Mouse (Mus musculus): ENCODE data around the gene Pkn1.

Gene Pkn1

DNA sequence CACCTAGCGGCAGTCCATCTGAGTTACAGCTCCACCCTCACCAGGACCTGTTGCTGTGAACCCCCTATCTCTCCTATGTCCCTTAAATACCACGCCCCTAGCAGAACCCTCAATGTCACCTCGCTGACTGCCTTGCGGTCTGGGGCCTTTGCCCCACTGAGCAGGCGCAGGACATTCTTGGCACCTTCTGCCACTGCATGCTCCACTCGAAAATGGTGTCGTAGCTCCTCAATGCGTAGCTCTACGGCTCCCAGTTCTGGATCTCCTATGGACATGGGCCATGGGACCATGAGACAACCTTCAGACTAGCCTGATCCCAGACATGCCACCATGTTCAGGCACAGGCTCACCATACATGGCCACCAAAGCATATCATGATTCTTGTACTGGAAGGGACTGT, 14.5 kb downstream of the Pkn1 start:
- no peak for DNase-seq (ENCODE audit: low spot score)

DNA sequence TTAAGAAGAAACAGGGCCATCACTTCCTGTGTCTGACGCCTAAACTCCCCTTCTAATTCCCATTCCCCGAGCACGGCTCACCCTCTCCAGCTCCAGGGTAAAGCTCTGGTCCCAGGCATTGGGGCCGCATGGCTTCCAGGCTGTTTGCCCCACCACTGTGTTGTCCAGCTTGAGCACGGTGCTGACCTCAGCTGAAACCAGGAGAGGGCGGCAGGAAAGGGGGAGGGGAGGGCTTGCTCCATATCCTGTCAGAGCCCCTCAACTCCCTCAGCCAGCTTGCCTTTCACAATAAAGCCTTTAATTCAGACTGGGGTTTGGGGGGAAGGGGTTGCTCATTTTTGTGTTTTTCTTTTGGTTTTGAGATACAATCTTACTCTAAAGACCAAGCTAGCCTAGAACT, 17.9 kb downstream of the Pkn1 start:
- DNase-seq (ENCODE audit: low spot score) = no peak

DNA sequence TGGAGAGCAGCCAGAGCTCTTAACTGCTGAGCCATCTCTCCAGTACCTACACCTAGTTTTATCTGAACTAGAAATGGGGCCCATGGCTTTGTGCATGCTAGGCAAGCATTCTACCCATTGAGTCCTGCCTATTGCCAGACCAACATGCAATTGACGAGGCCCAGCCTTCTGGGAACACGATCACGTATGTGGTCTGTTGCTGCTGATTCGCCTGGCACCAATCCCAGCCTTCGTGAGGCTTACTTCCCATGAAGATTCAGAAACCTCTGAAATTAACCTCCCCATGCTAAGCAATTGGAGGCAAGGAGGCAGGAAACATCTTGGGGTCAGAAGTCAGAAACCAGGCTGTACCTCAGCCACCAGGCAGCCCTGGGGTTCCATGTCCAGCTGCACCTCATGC, 18.4 kb downstream of the Pkn1 start:
- DNase-seq (ENCODE audit: low spot score) = no peak

DNA sequence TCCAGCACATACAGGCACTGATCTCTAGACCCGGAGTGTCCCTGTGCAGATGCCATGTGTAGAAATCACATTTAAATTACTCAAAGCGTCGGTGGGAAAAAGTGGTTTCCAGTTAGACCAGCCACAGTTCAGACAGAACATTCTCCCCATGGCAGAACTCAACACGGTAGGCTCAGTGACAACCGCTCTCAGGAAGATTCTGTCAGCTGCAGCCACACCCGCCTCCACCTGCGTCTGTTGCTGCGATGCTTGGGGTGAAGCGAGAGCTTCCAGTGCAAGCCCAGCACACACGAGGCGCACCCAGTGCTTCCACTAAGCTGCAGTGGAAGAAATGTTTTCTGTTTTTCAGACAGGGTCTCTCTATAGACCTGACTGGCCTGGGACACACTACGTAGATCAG, 19.1 kb downstream of the Pkn1 start:
- no peak for DNase-seq (ENCODE audit: low spot score)

DNA sequence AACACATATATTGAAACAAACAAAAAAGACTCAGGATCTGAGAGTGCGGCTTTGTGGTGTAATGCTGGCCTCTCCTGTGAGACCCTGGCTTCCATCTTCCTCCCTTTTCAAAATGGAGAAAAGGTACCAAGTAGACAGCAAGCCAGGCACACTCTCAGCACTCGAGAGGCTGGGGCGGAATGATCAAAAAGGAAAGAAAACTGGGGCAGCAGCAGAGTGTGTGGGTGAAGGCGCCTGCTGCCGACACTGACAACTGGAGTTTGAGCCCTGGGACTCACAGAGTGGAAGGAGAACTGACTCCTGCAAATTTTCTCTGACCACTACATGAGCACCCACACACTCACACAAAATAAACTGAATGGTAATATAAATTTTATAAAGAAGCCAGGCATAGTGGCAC, 24.5 kb downstream of the Pkn1 start:
- DNase-seq (ENCODE audit: low spot score) = no peak

DNA sequence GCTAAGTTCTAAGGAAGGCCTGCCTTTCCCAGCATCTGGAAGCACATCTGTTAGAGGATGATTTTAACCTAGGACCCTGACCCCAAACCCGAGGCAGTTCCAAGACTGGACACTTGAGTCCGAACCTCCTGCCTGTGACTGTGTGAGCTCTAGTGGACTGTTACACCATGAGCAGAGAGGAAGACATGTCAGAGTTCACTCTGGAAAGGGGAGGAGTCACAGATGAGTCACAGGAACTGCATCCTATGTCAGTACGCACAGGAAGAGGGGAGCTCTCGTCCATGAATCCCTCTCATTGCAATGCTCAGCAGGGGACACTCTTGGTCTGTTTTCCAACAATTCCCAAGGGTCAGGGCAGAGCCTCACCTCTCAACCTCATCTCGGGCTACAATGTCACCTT, 26.0 kb downstream of the Pkn1 start:
- no peak for DNase-seq (ENCODE audit: low spot score)

DNA sequence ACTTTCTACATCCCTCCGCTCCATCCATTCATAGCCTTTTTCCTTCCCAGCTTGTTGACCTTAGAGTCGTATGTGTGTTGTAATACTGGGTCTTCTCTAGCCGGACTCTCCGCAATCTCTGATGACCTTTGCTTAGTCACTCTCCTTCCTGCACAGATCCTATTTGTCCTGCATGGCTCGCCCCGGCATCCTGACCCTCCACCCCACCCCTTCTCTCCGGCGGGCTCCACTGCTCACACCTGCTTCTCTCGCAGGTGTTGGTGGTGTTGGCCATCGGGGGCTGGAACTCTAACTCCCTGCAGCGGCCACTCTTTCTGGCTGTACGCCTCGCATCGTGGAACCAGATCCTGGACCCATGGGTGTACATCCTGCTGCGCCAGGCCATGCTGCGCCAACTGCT, 30.0 kb downstream of the Pkn1 start:
- DNase-seq (ENCODE audit: low spot score) = no peak

DNA sequence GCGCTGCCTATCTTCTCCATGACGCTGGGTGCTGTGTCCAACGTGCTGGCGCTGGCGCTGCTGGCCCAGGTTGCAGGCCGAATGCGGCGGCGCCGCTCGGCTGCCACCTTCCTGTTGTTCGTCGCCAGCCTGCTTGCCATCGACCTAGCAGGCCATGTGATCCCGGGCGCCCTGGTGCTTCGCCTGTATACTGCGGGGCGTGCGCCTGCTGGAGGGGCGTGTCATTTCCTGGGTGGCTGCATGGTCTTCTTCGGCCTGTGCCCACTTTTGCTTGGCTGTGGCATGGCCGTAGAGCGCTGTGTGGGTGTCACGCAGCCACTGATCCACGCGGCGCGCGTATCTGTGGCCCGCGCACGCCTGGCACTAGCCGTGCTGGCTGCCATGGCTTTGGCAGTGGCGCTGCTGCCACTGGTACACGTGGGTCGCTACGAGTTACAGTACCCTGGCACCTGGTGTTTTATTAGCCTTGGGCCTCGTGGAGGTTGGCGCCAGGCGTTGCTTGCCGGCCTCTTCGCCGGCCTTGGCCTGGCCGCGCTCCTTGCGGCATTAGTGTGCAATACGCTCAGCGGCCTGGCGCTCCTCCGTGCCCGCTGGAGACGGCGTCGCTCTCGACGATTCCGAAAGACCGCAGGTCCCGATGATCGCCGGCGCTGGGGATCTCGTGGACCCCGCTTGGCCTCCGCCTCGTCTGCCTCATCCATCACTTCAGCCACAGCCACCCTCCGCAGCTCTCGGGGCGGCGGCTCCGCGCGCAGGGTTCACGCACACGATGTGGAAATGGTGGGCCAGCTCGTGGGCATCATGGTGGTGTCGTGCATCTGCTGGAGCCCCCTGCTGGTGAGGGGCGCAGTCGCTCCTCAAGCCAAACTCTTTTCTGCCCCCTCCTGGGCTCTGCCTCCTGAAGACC, 30.7 kb downstream of the Pkn1 start:
- DNase-seq (ENCODE audit: low spot score) = peak; percentile 32

DNA sequence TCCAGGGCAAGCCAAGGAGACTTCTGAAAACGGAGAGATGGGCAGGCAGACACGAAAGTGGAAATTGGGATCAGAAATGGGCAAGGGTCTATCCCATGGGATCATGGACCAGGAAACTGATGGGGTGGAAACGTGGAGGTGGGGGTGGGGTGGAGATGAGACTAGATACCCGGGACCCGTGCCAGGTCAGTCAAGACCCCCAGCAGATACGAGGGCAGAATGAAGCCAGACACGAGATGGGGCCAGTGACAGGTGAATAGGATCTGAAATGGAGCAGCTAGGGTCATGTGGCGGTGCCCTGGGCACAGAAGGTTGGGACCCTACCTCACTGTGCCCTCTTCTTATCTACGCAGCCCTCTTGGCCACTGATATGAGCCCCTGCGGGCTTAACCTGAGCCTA, 31.5 kb downstream of the Pkn1 start:
- DNase-seq (ENCODE audit: low spot score) = no peak

DNA sequence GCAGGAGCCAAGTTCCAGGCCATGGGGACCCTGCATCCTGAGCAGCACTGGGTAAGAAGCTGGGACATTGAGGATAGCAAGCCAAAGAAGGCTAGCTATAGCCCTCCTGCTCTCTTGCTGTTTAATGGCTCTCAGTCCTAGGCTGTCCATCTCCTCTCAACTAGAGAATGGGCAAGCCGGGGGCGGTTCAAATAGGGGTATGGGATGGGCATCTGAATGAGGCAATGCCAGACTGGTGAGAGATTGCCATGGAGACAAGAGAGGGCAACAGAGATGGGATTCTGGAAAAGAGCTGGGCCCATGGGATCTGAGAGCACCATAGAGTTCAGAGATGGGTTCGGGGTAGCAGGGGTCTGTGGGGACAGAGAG, 32.1 kb downstream of the Pkn1 start:
- no peak for DNase-seq (ENCODE audit: low spot score)

DNA sequence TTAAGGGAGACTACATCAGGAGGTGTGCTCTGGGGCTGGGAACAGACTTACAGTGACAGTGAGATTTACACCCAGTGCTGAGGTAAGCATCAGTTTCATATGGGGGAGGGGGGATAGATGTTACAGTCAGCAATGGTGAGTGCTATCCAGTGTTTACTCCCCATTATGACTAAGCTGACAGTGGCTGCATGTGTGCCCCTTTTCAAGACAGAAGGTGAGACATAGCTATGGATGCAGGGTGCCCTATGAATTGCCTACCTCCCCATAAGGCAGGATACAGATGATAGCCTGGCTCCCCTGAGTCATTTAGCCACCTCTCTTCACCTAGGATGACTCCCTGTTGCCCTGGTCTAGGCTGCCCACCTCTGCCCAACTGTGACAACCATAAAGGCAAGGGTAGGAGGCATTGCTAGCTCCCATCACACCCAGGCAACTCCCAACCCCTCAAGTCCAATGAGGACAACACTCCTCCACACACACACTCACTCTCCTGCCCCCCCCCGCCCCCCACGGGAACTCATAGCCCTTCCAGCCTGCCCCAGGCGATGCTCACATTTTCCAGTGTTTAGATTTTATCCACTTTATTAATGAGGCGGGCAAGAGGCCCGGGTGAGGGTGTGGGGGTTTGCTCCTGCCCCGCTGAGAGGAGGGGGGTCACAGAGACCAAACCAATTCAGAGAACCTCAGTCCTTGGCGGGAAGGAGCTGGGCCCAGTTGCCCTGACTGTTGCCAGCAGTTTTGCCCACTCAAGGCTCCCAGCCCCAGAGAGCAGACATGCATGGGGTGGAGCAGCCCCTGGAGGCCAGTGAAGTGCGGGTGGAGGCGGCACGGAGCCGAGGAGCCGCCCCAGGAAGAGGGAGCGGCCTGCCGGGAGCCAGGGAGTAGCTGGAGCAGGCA, 32.8 kb downstream of the Pkn1 start, which contains the start of gene Ptger1:
Gene Ptger1, plus strand, starts transcription at position 710 of the 897 bp plus-strand sequence.
- no peak for DNase-seq (ENCODE audit: low spot score)

DNA sequence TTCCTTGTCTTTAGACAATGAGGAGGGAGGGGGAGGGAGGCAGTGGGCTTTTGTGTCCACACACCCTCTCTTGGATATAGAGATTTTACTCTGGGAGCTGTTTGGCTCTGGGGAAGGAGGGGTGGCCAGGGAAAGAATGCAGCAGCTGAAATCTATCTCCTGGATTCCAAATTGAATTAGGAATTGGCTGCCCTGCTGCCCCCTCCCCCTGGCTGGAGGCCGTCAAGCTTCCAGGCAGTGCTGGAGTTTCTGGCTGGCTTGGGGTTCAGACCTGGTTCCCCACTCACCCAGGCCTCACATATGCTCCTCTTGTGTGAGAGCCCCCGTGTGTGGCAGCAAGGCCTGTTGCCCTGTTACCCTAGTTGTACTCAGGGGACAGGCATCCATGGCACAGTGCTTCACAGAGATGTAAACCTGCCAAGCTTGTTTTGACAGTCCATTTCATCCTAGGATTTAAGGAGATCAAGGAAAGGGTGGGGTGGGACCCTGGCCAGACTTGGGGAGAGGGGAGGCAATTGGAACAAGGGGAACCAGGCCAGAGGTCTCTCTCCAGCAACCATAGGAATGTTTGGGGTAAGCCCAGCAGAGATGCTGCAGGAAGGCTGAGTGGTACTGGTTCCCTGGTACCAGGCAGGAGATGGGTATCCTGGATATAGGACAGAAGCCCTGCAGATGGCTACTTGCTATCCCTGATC, 33.9 kb downstream of the Pkn1 start:
- no peak for DNase-seq (ENCODE audit: low spot score)

DNA sequence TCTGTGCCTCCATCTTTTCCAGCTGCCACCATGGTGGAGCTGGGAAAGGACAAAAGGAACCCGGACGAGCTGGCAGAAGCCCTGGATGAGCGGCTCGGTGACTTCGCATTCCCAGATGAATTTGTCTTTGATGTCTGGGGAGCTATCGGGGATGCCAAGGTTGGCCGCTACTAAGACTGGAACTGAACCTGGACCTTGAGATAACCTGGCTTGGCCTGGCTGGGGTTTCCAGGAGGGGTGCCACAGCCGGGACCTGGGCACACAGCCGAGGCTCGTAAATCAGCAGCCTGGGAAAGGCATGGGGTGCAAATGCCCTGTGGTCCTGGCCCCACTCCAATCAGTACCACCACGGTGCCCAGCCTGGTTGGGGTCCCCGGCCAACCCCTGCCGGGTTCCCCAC, 34.9 kb downstream of the Pkn1 start:
- DNase-seq (ENCODE audit: low spot score) = no peak

DNA sequence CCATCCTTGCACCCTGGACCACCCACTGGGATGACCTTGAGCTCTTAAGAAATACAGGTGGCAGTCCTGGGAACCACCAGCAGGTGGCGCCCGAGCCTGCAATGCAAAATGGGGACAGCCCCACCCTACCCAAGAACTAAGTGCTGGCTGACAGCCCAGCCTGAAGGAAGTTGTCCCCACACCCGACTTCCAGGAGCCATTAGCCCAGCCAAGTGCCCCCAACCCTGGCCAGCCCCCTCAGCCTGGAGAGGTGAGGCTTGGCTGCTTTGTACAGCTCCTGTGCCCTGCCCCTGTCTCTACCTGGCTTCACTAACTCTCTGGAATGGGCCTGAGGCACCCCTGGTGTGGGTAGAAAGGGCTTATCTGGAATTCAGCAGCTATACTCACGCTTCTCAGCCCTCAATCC, 36.6 kb downstream of the Pkn1 start:
- peak; percentile 81 for DNase-seq (ENCODE audit: low spot score)

DNA sequence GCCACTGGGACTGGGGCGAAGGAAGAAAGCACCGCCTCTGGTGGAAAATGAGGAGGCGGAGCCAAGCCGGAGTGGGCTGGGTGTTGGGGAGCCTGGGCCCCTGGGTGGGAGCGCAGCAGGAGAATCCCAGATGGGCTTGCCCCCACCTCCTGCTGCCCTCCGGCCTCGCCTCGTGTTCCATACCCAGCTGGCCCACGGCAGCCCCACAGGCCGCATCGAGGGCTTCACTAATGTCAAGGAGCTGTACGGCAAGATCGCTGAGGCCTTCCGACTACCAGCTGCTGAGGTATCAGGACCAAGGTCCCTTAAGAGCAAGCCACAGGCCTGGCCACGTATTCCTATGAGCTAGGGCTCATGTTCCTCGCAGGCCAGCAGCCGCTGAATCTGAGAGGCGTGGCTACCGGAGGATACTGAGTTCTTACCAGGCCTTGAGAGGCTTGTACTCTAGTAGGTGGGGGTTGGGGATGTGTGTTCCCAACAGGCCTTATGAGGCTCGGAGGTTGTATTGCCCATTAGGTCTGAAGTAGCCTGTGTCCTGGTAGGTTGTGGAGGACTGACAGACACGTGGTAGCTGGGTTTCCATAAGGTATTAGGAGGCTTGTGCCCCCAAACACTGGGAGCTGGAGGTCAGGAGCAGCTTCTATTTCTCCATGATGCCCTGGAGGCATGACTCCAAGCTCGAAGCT, 37.8 kb downstream of the Pkn1 start:
- no peak for DNase-seq (ENCODE audit: low spot score)

DNA sequence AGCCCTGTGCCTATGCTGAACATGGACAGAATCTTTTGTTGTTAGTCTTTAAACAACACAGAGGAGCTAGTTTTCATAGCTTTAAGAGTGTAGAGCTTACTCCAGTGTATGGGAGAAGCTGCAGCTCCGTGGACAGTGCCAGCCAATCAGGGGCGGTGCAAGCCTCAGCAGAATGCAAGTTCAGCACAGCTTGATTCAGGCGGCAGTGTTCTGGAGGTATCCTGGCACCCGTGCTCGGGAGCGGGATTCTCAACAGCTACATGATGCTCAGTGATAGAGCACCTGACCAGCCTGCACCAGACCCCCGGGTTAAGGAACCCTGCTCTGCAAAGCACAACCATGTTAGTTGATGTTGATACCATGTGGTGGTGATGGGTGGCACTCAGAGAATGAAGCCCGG, 38.4 kb downstream of the Pkn1 start:
- DNase-seq (ENCODE audit: low spot score) = no peak

DNA sequence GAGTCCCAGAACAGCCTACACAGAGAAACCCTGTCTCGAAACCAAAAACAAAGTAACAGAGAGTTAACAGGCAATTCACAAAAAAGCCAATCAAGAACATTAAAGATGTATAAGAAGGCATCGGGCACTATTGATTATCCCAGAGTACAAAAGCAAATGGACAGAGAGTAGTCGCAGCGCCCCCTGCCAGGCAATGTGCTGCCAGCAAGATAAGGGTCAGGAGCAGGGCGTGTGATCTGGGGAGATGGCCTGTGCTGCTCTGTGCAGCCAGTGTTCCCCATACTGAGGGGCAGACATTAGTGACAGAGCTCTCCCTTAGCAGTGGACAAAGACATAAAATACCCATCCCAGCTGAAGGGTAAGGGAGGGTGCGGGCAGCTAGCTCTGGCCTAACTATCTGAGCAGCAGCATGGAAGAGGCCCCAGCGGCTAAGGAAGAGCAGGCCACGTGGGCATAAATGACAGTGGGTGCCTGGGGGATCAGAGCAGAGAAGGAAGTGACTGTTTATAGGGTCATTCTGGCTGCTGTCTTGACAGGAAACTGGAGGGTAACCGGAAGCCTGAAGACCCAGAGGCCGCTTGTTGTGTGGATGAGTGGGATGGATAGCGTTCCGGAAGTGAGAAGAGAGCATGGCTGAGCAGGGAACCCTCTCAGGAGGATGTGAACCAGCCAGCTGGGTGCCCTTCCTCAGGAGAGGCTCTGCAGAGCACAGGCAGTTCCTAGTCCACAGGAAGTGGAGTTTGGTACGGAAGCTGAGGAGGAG, 42.3 kb downstream of the Pkn1 start:
- DNase-seq (ENCODE audit: low spot score) = no peak

DNA sequence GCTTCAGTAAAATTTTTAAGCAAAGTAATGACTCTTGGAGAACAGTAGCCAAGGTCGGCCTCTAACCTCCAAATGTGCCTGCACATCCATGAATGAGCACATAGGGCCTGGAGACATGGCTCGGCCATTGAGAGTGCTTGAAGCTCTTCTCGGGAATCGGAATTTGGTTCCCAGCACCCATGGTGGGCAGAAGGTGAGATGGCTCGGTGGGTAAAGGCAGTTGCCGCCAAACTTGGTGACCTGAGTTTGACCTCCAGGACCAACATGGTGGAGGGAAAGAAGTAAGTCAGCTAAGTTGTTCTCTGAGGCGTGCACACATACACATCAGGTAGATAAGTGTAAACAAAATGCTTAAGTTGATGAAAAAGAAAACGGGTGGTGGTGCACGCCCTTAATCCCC, 42.9 kb downstream of the Pkn1 start:
- DNase-seq (ENCODE audit: low spot score) = no peak

DNA sequence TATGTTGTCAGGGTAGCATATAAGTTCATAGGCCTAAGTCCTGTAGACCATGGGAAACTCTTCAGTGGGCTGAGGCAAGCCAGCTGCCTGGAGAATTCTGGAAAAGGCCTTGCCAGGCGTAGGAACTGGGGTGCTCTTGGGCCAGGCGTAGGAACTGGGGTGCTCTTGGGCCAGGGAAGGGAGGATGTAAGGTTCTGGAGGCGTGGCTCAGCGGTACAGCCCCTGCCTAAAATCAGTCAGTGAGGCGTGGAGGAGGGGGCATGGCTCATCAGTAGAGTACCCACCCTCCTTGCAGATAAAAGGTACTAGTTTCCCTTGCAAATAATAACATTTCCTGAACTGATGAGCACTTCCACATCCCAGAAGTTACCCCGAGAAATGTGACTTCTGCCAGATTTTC, 44.3 kb downstream of the Pkn1 start:
- no peak for DNase-seq (ENCODE audit: low spot score)

DNA sequence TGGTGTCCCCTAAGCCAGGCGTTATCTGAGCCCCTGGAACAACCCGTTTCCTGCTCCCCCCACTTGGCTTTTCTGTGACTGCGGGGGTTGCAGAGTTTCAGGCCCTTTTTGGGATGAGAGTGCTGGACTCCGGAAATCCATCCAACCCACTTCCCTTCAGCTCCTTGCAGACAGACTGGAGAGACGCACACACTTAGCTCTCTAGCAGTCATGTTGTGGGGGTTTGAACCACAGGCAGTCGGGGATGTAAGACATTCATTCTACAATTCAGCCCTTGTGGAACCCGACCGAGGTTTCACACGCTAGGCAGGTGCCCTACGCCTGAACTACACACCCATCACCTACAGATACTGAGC, 45.3 kb downstream of the Pkn1 start:
- no peak for DNase-seq (ENCODE audit: low spot score)

Measured in spleen, adult 12 weeks (tissue).